Mouse (Mus musculus) small intestine, adult 2 months (tissue): Measurements from ENCODE around the gene Lpcat4.

ENCODE experiments used
- CTCF ChIP-seq: fragments of 200-500 bp; IDR thresholded peaks from 2 replicates; pipeline ENCODE4 v1.5.1; 2012; ENCODE audit warnings: low read depth, mild to moderate bottlenecking, control low read depth, inconsistent platforms, low read length, moderate library complexity, mixed read lengths; ENCODE audit not compliant: insufficient replicate concordance, insufficient read length; ENCODE audit errors: extremely low read depth
- POLR2A ChIP-seq: fragments of 200-500 bp; IDR thresholded peaks from 2 replicates; pipeline ENCODE4 v1.6.1; 2012; ENCODE audit warnings: low read depth, mild to moderate bottlenecking, control low read depth, inconsistent platforms, low read length, moderate library complexity

DNA sequence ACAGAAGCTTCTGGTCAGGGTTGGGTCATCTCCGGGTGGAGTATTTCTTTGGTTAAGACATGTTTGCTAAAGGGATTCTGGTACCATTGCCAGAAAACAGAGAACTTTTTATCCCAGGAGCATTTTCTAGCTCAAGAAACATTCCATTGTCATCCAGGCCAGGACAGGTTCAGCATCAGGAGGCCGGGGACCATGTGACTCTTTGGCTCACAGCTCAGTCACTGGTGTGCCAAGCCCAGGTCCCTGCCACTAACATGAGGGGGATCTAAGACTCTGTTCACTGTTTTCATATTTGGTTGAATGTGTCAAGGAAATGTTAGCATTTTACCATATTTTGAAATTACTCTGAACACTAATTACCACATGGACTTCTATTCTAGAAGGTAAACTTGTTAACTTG, 28.6 kb upstream of the Lpcat4 start:
- TF ChIP-seq CTCF = no peak
- TF ChIP-seq POLR2A = no peak
